Mouse (Mus musculus) kidney, adult 2 months (tissue): ENCODE data around the gene Pacsin2.

Source experiments
- CTCF ChIP-seq: fragments of 200-500 bp; conservative IDR thresholded peaks from 2 replicates; pipeline ENCODE4 v1.5.1; 2011; ENCODE audit warnings: low read depth, mild to moderate bottlenecking, control low read depth, low read length, moderate library complexity, mixed read lengths; ENCODE audit not compliant: insufficient read depth, insufficient read length
- POLR2A ChIP-seq: fragments of 200-500 bp; IDR thresholded peaks from one replicate; pipeline ENCODE4 v1.6.1; 2011; ENCODE audit warnings: low read depth, low read length, control low read depth

GRCm38 (mm10) chr15:83425277-83425676 is 39.1 kb downstream of the Pacsin2 start:
- TF ChIP-seq POLR2A (no peak), CTCF (no peak)
